Mouse (Mus musculus) brain, embryonic 14.5 days (tissue): ENCODE measurements around the gene Map2. TPM values are rescaled to one million over a fixed set of nuclear protein-coding genes. Genes with fewer than 3 reads are reported as not detected.

Source experiments
- DNase-seq: peaks from one replicate; pipeline ENCODE4 v3.0.0-alpha.2; 2011; ENCODE audit warnings: low read depth
- CTCF ChIP-seq: fragments of 200-500 bp; IDR thresholded peaks from 2 replicates; pipeline ENCODE4 v1.5.1; 2012; ENCODE audit warnings: inconsistent platforms, mild to moderate bottlenecking, moderate library complexity, borderline replicate concordance; ENCODE audit not compliant: insufficient read depth, insufficient read length; ENCODE audit errors: extremely low read depth
- POLR2A ChIP-seq: fragments of 200-500 bp; IDR thresholded peaks from 2 replicates; pipeline ENCODE4 v1.6.1; 2012; ENCODE audit warnings: mild to moderate bottlenecking, inconsistent platforms, borderline replicate concordance; ENCODE audit not compliant: poor library complexity, insufficient read depth, insufficient read length, severe bottlenecking; ENCODE audit errors: extremely low read depth
- polyA plus RNA-seq: library from polyadenylated mRNA; depleted of rRNA; stranded (reverse); fragments of >200 nt; gene quantifications from 2 replicates; pipeline ENCODE4 v1.2.3, GENCODE M21; 2012

Gene Map2
- polyA plus RNA-seq, 1 experiment = 500 TPM

GRCm38 (mm10) chr1:66176012-66176837, 1.2 kb downstream of the Map2 start:
- TF ChIP-seq CTCF (no peak), POLR2A (peak; percentile 21; the same call in 1 of the 2 replicates)
- peak; percentile 93 for DNase-seq

GRCm38 (mm10) chr1:66176838-66177105, 1.7 kb downstream of the Map2 start:
- TF ChIP-seq POLR2A = no peak
- no peak for TF ChIP-seq CTCF
- peak; percentile 76 for DNase-seq

- DNase-seq = peak; percentile 82
- no peak for TF ChIP-seq POLR2A
- peak; percentile 15; the same call in 1 of the 2 replicates for TF ChIP-seq CTCF
Observed at GRCm38 (mm10) chr1:66177489-66178170, 2.6 kb downstream of the Map2 start.

GRCm38 (mm10) chr1:66187016-66187681, 12.1 kb downstream of the Map2 start:
- peak; percentile 71 for DNase-seq
- TF ChIP-seq CTCF = no peak
- no peak for TF ChIP-seq POLR2A

GRCm38 (mm10) chr1:66192401-66192800, 17.3 kb downstream of the Map2 start:
- TF ChIP-seq POLR2A = no peak
- no peak for TF ChIP-seq CTCF

GRCm38 (mm10) chr1:66192891-66193290, 17.8 kb downstream of the Map2 start:
- DNase-seq = no peak
- TF ChIP-seq CTCF = no peak
- TF ChIP-seq POLR2A = no peak

More at GRCm38 (mm10) chr1:66192401-66192800, 17.3 kb downstream of the Map2 start:
- DNase-seq = no peak

GRCm38 (mm10) chr1:66195040-66195726, 20.1 kb downstream of the Map2 start:
- TF ChIP-seq POLR2A (no peak), CTCF (no peak)
- peak; percentile 71 for DNase-seq

GRCm38 (mm10) chr1:66196240-66196639, 21.2 kb downstream of the Map2 start:
- DNase-seq = no peak
- no peak for TF ChIP-seq CTCF
- no peak for TF ChIP-seq POLR2A

GRCm38 (mm10) chr1:66196716-66197115, 21.6 kb downstream of the Map2 start:
- TF ChIP-seq CTCF (no peak), POLR2A (no peak)
- no peak for DNase-seq

- TF ChIP-seq CTCF (no peak), POLR2A (no peak)
- DNase-seq = no peak
Observed at GRCm38 (mm10) chr1:66205517-66205916, 30.4 kb downstream of the Map2 start.

- TF ChIP-seq POLR2A (no peak), CTCF (no peak)
Observed at GRCm38 (mm10) chr1:66206904-66207303, 31.8 kb downstream of the Map2 start.

GRCm38 (mm10) chr1:66211074-66211791, 36.2 kb downstream of the Map2 start:
- TF ChIP-seq CTCF = no peak
- DNase-seq = peak; percentile 55

More at GRCm38 (mm10) chr1:66206904-66207303, 31.8 kb downstream of the Map2 start:
- DNase-seq = peak; percentile 57
